Mouse (Mus musculus) adrenal gland, adult 18-20 months (tissue): ENCODE data around the gene Shbg. TPM values are rescaled to one million over a fixed set of nuclear protein-coding genes. Genes with fewer than 3 reads are reported as not detected.

ENCODE experiments used
- DNase-seq, 2 experiments: peaks; one replicate each; pipeline ENCODE4 v3.0.0; 2021 to 2022; ENCODE audit warnings: low spot score in 2 of 2
- total RNA-seq, 2 experiments: library from RNA; stranded (reverse); gene quantifications; 1 replicate in 1 of 2; 2 replicates in 1 of 2; pipeline ENCODE4 v1.2.3; 2021

Shbg gene
- total RNA-seq, 2 experiments from 2014 or later = not detected

DNA sequence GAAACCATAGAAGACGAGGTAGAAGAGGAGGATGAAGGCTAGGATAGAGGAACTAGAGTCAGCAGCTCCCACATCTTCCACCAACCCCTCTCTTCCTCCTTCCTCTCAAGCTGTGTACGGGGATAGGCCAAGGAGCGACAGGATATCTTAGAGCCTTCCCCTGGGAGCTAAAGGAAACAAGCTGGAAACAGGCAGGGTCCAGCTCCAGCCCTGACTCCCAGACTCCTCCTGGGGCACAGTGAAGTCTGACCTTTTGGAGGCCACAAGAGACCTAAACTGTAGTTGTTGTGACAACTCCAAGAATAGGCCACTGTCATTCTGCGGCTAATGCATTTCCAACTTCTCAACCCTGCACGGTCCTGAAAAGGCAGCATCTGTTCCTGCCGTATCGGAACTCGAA is 14.2 kb downstream of the Shbg start:
- no peak for DNase-seq

DNA sequence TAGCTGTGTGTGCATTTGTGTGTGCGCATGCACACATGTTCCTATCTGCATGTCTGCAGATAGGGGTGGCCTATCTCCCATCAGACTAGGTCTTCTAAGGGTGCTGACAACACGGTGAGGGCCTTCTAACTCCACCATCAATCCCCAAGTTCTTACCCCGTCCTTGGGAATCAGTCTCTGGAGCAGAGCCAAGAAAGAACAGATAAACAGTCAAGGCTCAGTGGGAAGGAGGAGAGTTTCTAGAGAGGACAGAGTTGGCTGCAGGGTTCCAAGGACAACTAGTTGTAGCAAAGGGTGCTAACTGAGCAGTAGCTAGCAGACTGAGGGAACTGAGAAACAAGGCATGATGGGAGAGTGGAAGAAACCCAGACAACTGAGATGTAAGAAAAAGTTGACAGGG is 15.9 kb downstream of the Shbg start:
- no peak for DNase-seq

DNA sequence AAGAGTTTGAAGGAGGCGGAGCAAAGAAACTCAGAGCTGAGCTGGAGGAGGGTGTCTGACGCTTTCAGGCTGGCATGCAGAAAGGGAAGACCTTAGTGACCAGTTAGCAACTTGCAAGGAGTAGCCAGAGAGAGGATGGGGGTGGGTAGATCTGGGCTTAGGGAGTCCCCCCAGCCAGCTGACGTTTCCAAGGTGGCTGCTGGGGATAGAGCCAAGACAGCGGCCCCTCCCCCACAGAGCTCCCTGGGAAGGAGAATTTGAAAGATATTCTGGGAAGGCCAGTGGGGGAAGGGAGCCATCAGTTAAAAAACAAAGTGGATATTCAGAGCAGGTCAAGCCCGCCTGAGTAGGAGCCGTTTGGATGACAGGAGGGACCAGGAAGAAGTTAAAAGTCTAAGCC is 17.6 kb downstream of the Shbg start:
- DNase-seq = no peak

DNA sequence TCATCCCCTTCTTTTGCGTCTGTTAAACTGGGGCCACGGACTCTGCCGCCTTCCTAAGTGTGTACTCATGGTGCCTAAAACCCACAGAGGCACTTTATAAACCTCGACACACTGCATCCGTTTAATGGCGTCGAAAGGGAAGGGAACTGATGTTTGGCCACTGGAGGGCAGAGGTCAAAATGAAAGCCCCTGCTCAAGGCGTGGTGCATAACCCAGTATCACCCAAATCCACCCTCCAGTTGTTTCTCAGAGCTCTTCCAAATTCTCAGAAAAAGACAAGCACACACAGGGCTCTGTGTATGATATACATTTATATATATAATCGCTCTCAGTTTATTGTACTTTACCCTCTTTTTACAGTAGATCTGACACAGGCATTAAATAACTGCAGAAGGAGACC is 18.3 kb downstream of the Shbg start:
- no peak for DNase-seq

DNA sequence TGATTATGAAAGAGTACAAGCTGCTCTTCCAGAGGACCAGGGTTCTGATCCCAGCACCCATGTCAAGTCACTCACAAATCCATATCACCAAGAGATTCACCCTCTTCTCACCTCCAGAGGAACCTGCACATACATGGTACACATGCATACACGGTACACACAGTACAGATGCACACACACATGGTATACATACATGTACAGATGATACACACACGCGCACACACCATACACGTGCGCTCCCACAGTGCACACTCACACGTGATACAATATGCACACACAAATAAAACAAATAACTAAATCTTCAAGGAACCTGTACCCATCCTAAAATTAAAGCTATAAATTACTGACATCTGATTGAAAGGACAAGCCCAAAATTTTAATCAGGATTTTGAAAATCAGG is 22.9 kb downstream of the Shbg start:
- no peak for DNase-seq

DNA sequence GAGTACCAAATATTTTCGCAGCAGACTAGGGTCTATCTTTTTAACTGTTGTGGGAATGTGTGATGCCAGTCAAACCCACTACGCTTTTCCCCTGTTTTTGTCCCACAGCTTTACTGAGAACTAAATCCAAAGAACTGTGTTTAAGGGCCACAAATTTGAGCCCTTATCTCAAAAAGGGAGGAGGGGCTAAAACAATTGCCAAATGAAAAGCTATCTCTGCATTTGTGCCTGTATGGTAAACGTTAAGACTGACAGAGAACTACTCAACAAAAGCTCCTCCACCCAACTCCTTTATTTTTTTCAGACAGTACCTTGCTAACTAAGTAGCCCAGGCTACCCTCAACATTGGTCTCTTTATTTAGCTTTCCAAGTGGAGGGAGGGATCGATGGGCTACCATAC is 24.9 kb downstream of the Shbg start:
- DNase-seq = no peak

DNA sequence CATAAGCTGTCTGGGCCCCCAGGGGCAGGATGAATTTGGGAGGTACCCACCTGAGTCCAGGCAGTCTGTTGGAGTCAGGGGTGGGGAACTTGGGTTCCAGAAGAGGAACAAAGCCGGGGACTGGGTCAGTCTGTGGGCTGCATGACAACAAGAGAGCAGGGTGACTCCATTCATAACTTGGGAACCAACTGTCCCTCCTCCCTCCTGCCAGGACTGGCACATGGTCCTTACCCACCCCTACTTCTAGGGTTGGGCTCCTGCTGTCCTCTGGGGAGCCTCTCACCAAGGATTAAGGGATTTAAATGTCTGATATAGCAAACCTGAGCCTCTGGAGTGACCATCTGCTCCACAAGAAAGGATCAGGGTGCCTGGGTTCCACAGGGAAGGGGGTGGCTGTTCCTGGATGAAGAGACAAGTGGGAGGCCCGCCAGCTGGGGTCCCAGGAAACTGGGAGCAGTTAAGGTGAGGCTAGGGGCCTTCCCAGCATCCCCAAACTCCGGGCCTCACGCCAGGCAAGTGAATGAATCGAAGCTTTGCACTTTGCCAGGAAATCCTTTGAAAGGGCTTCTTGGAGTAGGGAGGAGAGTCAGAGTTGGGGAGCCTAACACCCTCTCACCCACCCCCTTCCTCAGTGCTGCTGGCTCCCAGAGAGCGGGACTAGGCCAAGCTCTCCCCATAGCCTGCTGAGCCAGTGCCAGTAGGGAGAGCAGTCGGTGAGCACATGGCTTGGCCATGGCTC is 25.6 kb downstream of the Shbg start:
- no peak for DNase-seq

DNA sequence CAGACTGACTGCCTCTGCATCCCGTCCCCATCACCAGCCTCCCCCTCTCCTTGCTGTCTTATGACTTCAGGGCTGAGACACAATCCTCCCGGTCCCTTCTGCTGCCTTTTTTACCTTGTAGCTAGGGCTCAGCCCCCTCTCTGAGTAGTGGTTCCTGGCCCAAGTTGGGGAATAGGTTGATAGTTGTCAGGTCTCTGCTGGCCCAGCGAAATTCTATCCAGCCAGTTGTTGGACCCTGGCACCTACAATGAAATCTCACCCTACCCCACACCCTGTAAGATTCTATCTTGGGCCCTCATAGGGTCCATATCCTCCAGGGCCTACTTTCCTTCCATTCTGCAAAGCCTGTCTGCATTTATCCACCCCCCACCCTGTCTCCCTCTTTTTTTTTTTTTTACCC is 26.3 kb downstream of the Shbg start:
- no peak for DNase-seq

DNA sequence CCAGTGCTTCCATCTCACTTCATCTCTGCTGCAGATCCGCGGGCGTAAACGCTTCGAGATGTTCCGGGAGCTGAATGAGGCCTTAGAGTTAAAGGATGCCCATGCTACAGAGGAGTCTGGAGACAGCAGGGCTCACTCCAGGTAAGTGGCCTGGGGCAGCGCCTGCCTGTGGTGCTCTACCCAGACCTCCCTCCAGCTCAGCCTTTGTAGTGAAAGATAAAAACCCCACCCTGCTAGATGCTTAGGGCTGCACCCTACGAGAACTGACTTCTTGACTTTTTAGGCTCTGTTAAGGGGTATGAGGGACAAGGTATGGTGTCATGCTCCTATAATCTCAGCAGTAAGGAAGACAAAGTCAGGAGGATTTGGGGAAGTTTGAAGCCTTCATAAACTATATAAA is 27.1 kb downstream of the Shbg start:
- no peak for DNase-seq

DNA sequence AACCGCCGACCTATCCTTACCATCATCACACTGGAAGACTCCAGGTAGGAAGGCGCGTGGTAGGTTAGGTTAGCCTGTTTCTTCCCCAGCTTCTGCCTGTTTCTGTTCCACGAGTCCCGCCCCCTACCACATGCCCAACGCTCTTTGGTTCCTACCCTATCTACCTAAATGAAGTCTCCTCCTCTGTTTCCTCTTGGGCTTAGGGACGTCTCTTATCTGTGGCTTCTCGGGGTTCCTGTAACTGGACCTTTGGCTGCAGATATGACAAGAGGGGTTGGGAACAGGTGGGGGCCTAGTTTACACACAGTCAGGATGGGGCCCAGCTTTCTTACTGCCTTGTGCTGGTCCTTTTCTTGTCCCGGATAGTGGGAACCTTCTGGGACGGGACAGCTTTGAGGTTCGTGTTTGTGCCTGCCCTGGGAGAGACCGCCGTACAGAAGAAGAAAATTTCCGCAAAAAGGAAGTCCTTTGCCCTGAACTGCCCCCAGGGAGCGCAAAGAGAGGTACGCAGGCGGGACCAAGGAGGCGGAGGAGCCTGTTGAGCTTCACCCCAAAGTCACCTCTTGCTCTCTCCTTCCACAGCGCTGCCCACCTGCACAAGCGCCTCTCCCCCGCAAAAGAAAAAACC is 28.4 kb downstream of the Shbg start:
- DNase-seq = no peak

DNA sequence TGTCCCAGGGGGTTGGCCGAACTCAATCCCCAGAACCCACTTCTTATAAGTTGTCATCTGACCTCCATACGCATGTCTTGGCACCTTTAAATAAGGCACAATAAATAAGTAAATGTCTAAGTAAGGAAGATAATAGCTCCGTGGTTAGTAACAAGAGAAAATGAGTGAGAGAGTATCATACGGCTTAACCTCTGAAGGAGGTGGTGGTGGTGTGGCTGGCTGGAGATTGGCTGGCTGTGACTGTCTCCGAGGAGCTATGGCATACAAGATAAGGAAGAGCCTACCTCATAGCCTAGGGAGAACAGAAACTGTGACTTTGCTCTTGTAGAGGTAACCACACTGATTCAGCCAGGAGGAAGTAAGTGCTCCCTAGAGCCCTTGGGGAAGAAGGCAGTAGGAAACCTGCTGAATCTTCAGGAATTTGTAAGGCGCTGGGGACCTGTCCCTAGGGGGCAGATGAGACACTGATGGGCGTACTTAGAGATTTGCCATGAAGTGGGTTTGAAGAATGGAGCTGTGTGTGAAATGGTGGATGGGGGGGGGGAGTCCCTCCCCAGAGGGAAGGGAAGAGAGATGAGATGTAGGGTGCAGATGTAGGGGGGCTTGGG is 31.9 kb downstream of the Shbg start:
- DNase-seq = no peak

DNA sequence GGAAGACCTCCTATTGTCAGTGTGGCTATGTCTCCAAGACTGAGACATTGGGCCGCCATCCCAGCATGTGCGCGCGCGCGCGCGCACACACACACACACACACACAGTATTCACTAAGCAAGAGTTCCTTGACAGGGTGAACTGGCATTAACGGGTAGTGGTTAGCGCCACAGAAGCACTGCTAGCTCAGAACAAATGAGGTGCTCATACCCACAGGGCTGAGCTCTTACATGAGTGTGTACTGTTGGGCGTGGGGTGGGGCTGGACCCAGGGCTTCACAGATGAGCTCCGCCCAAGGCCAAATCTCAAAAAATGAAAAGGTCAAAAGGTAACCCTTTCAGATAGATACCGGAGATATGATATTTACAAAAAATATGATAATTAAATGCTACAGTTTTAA is 32.8 kb downstream of the Shbg start:
- no peak for DNase-seq

DNA sequence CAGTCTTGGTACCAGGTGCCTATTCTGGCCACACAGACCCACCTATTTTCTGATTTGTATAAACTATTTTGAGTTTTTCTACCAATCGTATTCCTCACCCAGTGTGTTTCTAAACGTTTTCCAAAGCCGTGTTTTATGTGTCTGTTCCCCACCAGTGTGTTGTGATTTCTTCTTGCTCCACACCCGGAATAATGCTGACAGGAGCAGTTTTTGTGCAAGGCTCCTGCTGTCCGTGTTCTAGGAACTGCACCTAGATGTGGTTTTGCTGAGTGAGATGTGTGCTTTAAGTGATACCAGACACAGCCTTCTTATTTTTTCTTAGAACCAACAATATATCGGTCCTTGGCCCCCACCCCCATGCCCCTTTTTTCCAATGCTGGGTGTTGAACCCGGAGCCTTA is 33.7 kb downstream of the Shbg start:
- DNase-seq = no peak

DNA sequence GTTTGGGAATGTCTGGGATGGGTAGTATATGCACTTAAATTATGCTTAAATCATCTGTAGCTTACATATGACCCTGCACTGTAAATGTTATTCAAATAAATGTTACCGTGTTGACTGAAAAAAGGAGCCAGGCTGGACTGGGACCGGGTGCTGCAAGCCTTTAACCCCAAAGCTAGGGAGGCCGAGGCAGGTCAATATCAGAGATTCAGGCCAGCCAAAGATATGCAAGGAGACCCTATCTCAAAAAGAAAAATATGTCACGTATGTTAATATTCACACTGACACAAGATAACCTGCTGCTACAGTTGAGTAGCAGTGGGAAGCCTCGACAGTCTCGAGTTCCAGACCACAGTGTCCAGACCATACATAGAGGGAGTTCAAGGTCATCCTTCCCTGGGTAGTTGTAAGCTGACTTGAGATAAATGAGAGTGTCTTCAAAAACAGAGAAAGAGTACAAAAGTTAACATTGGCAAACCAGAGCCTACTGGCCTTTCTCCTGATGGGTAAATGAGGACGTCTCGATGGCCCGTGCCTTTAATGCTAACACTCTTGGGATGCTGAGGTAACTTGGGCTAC is 35.4 kb downstream of the Shbg start:
- DNase-seq = no peak

DNA sequence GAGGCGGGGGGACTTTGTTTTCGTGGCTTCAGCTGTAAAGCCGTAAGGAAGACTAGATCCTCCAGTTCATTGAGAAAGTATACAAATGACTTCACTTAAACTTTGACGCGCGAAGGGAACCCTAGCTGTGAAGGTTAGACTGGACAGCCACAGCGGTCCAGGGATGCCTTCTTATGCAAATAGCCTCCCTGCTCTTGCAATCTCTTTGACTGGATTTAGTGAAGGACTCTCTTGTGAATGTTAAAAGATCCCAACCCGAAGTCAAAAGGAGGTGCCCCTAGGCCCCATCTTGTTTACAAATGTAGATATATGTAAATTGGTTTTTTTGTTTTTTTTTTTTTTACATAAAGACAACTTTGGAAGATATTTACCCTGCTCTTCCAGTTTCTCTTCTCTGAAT is 35.9 kb downstream of the Shbg start:
- DNase-seq = no peak

DNA sequence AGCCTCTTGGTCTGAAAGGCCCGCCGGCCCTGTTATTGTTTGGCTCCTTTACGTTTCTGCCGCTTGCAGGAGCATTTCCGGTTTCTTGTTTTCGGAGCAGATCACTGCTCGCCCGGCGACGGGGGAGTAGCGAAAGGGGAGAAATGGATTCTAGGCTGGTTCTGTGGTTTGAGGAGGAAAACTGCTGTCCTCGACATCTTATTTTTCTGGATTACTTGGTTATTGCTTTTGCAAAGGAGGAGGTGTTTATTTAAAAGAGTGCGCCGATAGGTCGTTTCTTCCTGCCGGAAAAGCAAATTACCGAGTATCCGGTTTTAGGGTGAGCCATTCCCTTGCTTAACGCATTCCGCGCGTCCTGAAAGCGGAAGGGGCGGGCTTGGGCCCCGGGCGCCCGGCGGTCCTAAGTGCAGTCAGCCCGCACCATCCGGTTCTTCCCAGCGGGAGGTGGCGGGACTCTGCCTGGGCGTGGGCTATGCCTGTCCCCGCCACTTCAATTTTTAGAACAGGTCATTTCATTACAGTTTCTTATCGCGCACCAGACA is 36.5 kb downstream of the Shbg start:
- DNase-seq = peak; percentile 84

DNA sequence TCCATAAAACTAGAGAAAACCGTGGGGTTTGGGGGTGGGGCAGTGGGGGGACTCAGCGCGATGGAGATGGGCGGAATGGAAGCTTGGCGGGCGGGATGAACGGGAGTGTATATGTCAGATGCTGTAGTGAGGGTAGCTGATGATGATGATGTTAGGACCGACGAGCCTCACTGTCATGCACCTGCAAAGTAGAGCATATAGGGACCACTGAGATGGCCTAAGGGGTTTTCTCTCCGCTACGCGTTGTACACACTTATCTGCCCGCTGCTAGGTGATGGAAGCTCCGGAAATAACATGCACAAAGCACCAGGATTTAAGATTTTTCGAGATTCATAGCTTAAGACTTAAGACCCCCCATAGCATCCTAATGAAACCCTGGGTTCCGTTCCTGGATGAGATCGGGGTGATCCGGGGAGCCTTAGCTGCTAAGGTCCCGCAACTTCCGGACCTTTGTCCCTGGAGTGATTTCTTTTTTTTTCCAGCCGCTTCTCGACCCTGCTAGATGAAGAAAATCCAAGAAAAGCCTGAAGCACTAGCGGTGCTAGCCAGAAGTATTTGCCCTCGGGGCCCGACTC is 37.0 kb downstream of the Shbg start:
- DNase-seq = no peak

DNA sequence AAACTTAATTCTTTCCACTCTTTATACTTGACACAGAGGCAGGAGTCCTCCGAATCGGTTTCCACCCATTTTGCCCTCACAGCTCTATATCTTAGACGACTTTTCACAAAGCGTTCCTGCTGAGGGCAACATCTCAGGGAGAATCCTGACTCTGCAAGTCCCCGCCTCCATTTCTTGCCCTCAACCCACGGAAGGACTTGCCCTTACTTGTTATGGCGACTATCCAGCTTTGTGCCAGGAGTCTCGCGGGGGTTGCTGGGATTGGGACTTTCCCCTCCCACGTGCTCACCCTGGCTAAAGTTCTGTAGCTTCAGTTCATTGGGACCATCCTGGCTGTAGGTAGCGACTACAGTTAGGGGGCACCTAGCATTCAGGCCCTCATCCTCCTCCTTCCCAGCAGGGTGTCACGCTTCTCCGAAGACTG is 37.6 kb downstream of the Shbg start, which contains the start of the genes Wrap53 and Trp53:
Wrap53 (minus strand) TSS at position 165 of the 424 bp plus-strand sequence.
Trp53 (plus strand) TSS at position 269 of the 424 bp plus-strand sequence.
- peak; percentile 77 to 80 for DNase-seq

DNA sequence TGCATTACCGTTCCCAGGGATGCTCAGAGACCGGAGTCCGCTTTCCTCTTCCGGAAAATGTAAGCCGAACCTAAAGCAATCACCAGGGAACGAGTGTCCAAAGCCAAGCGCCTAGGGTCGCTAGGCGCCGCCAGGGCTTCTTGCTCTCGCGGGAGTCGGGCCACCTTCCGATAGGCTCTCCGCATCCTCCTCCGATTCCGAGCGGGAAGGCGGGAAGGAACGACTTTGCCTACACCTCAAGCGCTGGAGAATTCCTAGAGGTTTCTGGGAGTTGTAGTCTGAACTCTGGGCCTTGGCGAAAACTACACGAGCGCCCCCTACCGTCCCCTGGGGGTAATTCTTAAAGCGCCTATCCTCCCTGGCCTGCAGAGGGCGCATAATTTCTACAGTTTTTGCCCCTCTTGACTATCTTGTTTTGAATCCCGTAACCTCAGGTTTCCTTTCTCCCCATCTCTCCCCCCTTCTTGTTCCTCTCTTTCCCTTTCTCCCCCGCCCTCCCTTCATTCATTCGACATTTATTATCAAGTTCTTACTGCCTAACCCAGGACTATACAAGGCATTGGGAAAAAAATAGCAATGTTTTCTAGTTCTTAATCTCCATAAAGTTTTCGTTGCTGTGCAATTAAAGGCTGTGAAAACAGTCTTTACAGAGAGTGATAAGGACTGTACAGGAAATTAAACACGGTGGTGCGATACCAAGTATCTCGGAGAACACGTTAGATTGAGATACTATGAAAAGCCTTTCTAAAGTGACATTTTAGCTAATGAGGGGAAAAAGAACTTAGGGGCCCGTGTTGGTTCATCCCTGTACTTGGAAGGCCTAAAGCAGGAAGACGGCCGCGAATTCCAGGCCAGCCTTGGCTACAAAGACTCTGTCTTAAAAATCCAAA is 38.3 kb downstream of the Shbg start:
- DNase-seq = peak; percentile 98 to 99

DNA sequence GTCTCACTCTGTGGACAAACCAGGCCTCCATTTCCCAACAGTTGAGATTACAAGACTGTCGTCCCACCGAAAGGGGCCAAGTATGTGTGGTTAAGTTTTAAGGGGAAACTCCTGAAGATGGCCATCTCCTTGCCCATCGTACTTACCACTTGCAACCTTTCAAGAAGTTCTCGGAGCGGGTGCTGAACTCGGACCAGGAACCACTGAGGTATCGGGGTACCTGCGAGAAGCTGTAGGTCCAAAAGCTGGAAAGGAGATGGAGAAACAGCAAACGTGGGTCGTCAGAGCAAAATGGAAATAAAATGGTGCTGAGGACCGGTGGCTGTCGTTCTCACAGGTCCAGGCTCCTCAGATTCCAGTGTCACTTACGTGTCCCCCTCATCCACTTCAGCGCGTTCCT is 39.4 kb downstream of the Shbg start:
- no peak for DNase-seq
